Mouse (Mus musculus) brown adipose tissue, adult 24 weeks (tissue): ENCODE measurements around the gene Ap4m1. TPM values are rescaled to one million over a fixed set of nuclear protein-coding genes. Genes with fewer than 3 reads are reported as not detected.
A peak's percentile ranks its signal among the peaks of the same experiment; 100 is the strongest.

Experiments
- H3K27ac ChIP-seq: fragments of 200-500 bp; replicated peaks from 2 replicates; pipeline ENCODE4 v1.5.1; 2012; ENCODE audit warnings: low read depth, mild to moderate bottlenecking, low read length
- H3K4me1 ChIP-seq: fragments of 200-500 bp; 2 replicates; pipeline ENCODE4 v1.6.1; 2012; ENCODE audit warnings: low read length, mixed read lengths; ENCODE audit not compliant: control insufficient read depth, insufficient read depth, insufficient read length
- H3K4me3 ChIP-seq: fragments of 200-500 bp; 2 replicates; pipeline ENCODE4 v1.5.1; 2012; ENCODE audit warnings: low read depth, mild to moderate bottlenecking, low read length, moderate library complexity; ENCODE audit not compliant: insufficient read depth
- polyA plus RNA-seq: library from polyadenylated mRNA; stranded (reverse); fragments of >200 nt; gene quantifications from 2 replicates; pipeline ENCODE4 v1.2.4, GENCODE M21; 2012; ENCODE audit not compliant: missing spikeins, insufficient read depth, insufficient read length

Ap4m1 gene
- 12.0 and 12.4 TPM in 2 replicates for polyA plus RNA-seq

DNA sequence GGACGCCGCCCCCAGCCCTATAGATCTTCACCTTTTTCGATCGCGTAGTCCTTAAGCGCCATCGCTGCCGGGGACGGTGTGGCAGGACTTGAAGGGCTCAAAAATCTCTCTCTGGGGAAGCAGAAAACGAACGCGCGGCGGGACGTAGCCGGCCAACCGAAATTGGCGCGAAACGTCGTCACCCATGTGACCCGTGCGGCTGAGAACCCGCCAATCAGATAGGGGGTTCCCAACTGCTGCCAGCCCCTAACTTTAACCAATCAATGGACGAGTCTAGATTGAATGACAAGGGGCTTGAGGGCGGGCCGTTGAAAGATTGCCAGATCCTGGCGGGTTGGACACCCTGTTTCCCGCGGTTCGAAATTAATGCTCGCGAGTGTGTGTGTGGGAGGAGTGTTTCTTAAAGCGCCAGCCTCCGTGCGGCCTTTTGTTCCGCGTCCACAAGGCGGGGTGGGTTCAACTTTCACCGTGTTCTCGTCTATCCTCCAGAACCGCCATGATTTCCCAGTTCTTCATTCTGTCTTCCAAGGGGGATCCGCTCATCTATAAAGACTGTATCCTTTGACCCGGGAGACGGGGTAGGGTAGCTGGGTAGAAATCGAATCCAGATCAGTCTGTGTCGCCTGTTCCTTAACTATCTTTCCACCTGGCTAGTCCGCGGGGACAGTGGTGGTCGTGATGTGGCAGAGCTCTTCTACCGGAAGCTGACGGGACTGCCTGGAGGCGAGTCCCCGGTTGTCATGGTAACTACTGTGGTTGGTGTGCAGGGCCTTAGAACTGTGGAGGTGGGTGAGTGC, at the start of gene Ap4m1, which contains the start of gene Mcm7:
Gene Ap4m1 (plus strand): TSS at position 308 of the 797 bp plus-strand sequence.
Gene Mcm7 (minus strand): TSS at position 728 of the 797 bp plus-strand sequence.
- H3K4me1 ChIP-seq = peaks cover 3% of the 10 kb centered on the region; the same call in 1 of the 2 replicates
- H3K27ac ChIP-seq = peak within 1 kb of the TSS; percentile 90
- H3K4me3 ChIP-seq = peak within 1 kb of the TSS; percentile 82

DNA sequence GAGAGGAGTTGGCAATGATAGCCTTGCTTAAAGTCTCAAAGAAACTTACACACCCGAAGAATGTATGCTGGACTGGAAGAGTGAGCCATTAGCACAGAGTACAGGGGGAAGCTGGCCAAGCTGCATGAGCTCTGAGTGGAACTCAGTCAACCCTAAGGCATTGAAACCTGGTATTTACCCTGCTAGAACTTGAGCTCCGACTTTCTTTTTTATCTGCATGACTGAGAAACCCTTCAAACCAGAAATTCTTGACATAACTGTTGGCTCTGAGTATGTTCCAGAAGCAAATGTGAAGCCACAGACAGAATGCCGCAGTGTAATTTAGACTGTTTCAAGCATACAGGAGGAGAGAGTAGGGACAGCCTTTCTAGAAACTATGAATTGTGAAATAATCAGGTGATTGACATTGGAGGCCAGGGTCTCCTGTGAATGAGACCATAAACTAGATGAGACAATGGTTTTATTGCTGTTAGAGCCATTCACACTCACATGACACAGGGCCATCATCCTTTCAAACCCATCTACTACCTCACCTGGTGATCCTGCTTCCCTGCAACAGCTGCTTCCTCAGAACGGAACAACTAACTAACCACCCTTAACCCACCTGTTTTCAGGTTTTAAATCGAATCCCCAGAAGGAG, 39.3 kb upstream of the Ap4m1 start:
- Histone ChIP-seq H3K4me3 (no peak overlapping the region), H3K4me1 (no peaks in the 10 kb centered on the region), H3K27ac (no peak overlapping the region)

DNA sequence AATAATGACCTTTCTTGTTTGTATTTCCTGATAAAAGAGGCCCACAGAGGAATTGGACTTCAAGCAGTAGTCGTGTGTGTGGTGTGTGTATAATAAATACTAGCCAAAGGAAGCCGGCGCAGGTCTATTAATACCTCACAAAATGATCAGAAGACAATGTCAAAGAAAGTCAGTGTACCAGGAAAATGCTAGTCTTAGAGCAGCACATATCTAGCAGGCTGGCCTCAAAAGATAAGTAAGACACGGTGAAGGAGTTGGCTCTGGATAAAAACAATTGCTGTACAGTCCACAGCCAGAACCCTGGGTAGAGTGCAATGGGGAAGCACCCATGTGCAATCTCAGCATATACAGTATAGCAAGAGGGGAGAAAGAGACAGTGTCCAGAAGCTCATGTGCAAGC, 34.5 kb upstream of the Ap4m1 start:
- Histone ChIP-seq H3K27ac (no peak overlapping the region), H3K4me1 (no peaks in the 10 kb centered on the region)

DNA sequence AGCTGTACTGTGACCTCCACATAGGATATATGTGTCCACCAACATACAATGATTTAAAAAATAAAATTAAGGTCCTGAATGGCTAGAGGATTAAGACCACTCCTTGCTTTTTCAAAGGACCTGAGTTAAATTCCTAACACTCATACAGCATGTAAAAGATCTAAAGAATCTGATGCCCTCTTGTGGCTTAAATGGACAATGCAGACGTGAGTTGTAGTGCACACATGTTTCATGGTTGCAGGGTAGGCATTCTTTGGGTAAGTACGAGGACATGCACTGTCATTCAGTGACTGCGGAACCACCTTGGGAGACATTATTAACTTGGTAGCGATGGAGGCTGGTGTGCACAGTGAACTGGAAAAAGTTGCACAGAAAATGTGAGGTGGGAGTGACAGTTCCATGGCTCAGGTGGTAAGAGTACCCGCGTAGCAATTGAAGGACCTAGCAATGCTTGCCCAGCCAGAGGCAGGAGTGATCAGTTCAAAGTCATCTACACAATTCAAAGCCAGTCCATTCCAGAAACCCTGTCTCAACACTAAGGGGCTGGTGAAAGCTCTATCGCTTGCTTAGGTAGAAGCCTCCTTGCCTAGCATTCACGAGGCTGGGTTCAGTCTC, 33.8 kb upstream of the Ap4m1 start:
- H3K27ac ChIP-seq = no peak overlapping the region
- H3K4me1 ChIP-seq = no peaks in the 10 kb centered on the region

More for the DNA sequence above, 34.5 kb upstream of the Ap4m1 start:
- H3K4me3 ChIP-seq = no peak overlapping the region

DNA sequence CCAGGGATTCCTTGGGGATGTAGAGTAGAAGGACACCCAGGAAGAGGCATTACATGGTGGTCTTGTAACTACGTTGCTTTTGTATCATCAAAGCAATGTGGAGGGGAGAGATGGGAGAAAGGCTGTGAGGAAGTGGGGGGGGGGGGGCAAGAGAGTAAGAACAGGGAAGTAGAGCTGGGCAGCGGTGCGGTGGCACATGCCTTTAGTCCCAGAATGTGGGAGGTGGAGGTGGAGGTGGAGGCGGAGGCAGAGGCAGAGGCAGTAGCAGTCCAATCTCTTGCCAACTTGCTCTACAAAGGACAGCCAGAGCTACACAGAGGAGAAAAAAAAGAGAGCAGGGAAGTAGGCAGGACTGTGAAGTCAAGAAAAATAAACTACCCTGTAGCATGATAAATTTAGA, 33.2 kb upstream of the Ap4m1 start:
- Histone ChIP-seq H3K27ac (no peak overlapping the region), H3K4me3 (no peak overlapping the region), H3K4me1 (no peaks in the 10 kb centered on the region)

More for the DNA sequence above, 33.8 kb upstream of the Ap4m1 start:
- no peak overlapping the region for H3K4me3 ChIP-seq

DNA sequence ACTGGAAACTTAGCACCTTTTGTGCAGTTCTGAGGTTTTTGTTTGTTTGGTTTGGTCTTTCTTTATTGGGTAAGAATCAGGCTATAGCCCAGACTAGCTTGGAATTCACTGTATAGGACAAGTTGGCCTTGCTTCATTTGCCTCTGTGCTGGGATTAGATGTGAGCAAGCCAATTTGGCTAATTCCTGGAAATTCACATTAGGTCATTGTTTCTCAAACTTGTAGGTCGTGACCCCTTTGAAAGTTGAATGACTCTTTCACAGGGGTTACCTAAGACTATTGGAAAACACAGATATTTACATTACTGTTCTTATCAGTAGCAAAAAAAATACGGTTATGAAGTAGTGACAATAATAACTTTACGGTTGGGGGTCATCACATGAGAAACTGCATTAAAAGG, 17.4 kb upstream of the Ap4m1 start:
- H3K4me3 ChIP-seq = no peak overlapping the region
- no peak overlapping the region for H3K27ac ChIP-seq
- no peaks in the 10 kb centered on the region for H3K4me1 ChIP-seq

DNA sequence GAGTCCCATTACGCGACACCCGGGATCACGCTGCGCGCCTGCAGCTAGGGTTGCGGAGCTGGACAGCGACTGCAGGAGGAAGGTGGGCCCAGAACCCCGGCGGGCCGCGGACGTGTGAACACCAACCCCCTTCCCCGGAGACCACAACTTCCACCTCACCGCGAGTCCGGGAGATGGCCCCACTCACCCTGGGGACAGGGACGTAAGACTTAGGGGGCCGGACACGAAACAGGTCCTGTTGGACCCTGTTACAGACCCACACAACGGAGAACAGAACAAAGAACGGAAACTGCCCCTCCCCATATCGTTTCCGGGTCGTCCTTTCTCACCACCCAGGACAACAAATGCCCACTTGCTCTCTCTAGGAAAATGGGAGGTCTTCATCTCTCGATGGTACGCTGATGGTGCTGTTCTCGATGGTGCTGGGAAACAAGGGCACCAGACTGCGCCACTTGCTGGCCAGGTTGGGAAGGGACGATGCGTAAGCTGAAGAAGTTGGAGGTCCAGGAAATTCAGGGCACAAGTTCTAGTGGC, 16.3 kb upstream of the Ap4m1 start, which contains the start of gene Zfp113:
Gene Zfp113 (minus strand): TSS at position 302 of the 534 bp plus-strand sequence.
- Histone ChIP-seq H3K27ac (peak within 1 kb of the TSS; percentile 92), H3K4me3 (peak within 1 kb of the TSS; percentile 97), H3K4me1 (no peaks in the 10 kb centered on the region)

DNA sequence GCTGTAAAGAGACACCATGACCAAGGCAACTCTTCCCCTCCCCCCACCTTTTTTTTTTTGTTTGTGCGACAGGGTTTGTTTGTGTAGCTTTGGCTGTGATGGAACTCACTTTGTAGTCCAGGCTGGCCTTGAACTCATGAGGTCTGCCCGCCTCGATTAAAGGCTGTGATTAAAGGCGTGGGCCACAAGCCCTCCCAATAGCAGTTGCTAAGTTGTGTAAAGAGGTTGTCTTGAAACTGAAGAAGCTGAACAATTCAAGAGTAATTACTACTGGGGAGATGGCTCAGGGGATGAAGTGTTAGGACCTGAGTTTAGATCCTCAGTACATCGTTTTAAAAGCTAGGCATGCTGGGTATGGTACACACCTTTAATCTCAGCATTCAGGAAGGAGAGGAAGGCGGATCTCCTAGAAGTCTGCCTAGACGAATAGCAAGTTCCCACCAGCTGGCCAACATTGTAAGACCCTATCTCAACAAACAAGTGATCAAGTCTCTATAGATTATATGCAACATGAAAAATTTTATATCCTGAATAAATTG, 11.5 kb upstream of the Ap4m1 start:
- Histone ChIP-seq H3K4me3 (no peak overlapping the region), H3K4me1 (peaks cover 2% of the 10 kb centered on the region; the same call in 1 of the 2 replicates), H3K27ac (no peak overlapping the region)

DNA sequence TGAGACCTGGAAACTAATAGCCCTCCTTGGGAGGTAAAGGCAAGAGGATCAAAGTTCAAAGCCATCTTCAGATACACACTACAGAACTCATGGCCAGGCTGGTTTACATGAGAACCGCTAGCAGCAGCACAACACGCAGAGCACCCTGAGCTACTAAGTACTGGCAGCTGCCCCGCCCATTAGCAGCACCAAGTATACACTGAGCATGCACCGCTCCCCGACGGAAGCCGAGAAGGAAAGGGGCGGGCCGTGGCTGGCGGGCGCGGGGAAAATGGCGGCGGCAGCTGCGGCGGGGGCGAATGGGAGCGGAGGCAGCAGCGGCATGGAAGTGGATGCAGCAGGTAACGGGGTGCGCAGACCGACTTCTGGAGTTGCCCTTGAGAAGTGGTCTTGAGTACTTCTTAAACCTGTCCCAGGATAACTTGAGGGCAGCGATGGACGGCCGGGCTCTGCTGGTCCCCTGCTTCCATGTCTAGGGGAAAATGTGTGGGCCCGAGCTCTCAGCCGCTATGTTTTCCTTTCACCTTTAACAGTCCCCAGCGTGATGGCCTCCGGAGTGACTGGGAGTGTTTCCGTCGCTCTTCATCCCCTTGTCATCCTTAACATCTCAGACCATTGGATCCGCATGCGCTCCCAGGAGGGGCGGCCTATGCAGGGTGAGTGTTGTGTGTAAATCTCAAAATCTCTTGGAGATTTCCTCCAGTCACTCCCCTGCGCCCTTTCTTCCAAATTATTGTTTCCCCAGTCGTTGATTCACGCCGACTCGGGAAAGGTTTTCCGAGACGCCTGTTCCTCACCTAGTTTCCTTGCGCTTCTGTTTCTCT, 10.7 kb upstream of the Ap4m1 start, which contains the start of gene Cops6:
Gene Cops6 (plus strand): TSS at position 230 of the 824 bp plus-strand sequence.
- Histone ChIP-seq H3K4me3 (peak within 1 kb of the TSS; percentile 83), H3K4me1 (peaks cover 2% of the 10 kb centered on the region; the same call in 1 of the 2 replicates), H3K27ac (peak within 1 kb of the TSS; percentile 53)

DNA sequence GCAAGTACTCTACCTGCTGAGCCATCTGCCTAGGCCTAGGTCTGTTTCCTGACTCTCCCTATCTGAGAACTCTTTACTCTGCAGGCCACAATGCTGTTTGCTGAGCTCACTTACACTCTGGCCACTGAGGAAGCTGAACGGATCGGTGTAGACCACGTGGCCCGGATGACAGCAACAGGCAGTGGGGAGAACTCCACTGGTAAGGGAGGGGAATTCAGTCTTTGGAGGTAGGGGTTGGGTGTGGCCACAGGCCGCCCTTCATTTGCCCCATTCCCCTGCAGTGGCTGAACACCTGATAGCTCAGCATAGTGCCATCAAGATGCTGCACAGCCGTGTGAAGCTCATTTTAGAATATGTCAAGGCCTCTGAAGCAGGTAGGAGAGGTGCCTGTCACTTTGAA, 8.8 kb upstream of the Ap4m1 start:
- no peak overlapping the region for H3K4me3 ChIP-seq
- no peak overlapping the region for H3K27ac ChIP-seq
- H3K4me1 ChIP-seq = peaks cover 2% of the 10 kb centered on the region; the same call in 1 of the 2 replicates

DNA sequence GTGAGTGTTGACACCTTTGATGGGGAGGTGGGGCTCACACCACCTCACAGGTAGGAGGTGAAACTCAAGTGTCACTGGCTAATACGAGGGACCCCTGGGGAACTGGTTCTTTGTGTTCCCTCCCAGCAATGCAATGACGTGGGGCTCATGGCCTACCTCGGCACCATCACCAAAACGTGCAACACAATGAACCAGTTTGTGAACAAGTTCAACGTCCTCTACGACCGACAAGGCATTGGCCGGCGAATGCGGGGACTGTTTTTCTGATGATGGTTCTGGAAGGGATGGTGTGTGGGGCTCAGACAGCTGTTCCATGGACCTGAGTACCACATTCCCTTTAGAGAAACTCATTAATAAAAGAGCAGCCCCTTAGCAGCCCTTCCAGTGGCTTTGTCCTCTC, 8.2 kb upstream of the Ap4m1 start:
- Histone ChIP-seq H3K4me1 (peaks cover 2% of the 10 kb centered on the region; the same call in 1 of the 2 replicates), H3K27ac (no peak overlapping the region), H3K4me3 (no peak overlapping the region)

DNA sequence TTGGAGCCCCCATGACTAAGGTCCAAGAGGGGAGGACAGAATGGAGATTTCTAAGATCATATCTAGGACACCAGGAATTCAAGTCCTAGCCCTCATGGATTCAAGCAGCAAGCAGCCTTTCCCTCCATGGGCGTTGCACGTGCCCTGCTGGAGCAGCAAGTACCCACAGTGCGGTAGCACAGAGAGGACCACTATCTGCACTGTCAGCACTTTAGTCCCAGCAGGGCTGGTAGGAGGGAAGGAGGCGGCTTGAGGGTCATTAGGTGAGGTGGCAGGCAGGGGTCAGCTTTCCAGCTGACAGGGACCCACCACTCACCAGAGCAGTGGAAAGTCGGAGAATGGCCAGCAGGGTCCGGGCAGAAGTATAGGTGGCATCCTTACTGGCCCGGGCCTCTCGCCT, 6.2 kb upstream of the Ap4m1 start:
- H3K4me1 ChIP-seq = peaks cover 2% of the 10 kb centered on the region; the same call in 1 of the 2 replicates
- H3K4me3 ChIP-seq = no peak overlapping the region

DNA sequence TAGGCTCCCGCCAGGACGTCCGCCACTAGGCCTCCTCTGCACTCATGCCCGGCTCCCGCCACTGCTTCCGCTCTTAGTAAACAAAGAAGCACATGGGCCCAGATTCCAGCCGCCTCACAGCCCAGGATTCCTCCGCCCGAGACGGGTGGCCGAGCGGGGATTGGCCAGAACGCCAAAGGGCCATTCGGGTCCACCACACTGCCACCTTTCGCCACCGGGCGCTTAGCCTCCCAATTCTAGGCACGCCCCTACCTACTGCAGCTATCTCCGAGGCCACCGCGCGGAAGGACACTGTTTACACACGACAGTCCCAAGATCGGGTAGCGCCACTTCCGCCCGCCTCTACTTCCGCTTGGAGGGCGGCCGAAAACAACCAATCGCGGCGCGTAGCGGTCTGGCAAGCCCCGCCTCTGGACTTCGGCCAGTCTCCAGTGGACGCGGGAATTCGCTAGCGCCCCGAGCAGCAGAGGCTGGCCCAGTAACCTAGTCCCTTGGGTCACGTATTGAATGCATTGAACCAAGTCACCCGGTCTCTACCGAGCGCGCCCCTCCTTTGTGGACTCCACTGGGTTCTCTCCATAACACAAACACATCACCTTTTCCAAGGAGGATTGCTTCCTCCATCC, 753 bp upstream of the Ap4m1 start:
- Histone ChIP-seq H3K4me3 (peak overlapping the region; percentile 78), H3K27ac (peak overlapping the region; percentile 90), H3K4me1 (peaks cover 3% of the 10 kb centered on the region; the same call in 1 of the 2 replicates)

More for the DNA sequence above, 6.2 kb upstream of the Ap4m1 start:
- H3K27ac ChIP-seq = no peak overlapping the region
